Mouse (Mus musculus) hindbrain, embryonic 15.5 days (tissue): ENCODE measurements around the gene Cdc26. TPM values are rescaled to one million over a fixed set of nuclear protein-coding genes. Genes with fewer than 3 reads are reported as not detected.

Experiments used
- ATAC-seq: fragments of 200-750 bp; cut with Nextera tagmentation; 2 replicates; pipeline ENCODE4 v1.8.0; 2017; ENCODE audit warnings: low read depth, moderate number of reproducible peaks, moderate TSS enrichment; ENCODE audit not compliant: low FRiP score
- H3K27ac ChIP-seq: fragments of 300-500 bp; sonication (generic); replicated peaks from 2 replicates; pipeline ENCODE4 v1.5.1; 2015; ENCODE audit warnings: mild to moderate bottlenecking, inconsistent platforms
- H3K27me3 ChIP-seq: fragments of 300-500 bp; sonication (generic); 2 replicates; pipeline ENCODE4 v1.6.1; 2015; ENCODE audit warnings: control low read depth, inconsistent platforms
- H3K36me3 ChIP-seq: fragments of 300-500 bp; sonication (generic); 2 replicates; pipeline ENCODE4 v1.6.1; 2015; ENCODE audit warnings: control low read depth, inconsistent platforms
- H3K4me1 ChIP-seq: fragments of 300-500 bp; sonication (generic); replicated peaks from 2 replicates; pipeline ENCODE4 v1.6.1; 2015; ENCODE audit warnings: control low read depth, inconsistent platforms
- H3K4me2 ChIP-seq: fragments of 300-500 bp; sonication (generic); 2 replicates; pipeline ENCODE4 v1.6.1; 2015; ENCODE audit warnings: moderate library complexity, mild to moderate bottlenecking, inconsistent platforms
- H3K4me3 ChIP-seq: fragments of 300-500 bp; sonication (generic); 2 replicates; pipeline ENCODE4 v1.5.1; 2015; ENCODE audit warnings: mild to moderate bottlenecking, inconsistent platforms
- H3K9ac ChIP-seq: fragments of 300-500 bp; sonication (generic); 2 replicates; pipeline ENCODE4 v1.6.1; 2015; ENCODE audit warnings: inconsistent platforms
- H3K9me3 ChIP-seq: fragments of 300-500 bp; sonication (generic); 2 replicates; pipeline ENCODE4 v1.6.1; 2016; ENCODE audit warnings: control low read depth, inconsistent platforms
- WGBS: fragments of 180-500 bp; shearing (Covaris S2); methylation state at CpG from one replicate; pipeline ENCODE4 v1.1.7; 2015; 5-methylcytosine and 5-hydroxymethylcytosine counted together
- polyA plus RNA-seq: library from polyadenylated mRNA; unstranded; fragments of >200 nt; fragmentation: Nextera tagmentation; extraction: Ambion mirVana; gene quantifications from 2 replicates; pipeline ENCODE4 v1.2.1, GENCODE M21; 2015

Cdc26 gene
- polyA plus RNA-seq, 1 experiment from 2014 or later = 74.2 TPM

DNA sequence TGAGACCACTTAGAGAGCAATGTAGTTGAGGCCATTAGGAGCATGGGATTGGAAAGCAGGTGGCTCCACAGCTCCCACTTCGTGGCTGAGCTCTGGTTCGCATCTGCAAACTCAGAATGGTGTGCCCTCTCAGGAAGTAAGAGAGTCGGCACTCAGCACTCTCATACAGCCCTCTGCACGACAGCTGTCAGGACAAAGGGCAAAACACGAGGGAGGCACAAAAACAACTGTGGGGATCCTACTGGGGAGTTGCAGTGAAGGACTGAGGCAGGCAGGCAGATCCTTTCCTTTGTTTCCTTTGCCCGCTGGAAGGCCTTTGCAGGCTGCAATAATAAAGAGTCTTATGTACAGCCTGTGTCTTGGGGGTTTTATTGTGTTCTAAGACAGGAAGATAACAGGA is 15.0 kb downstream of the Cdc26 start:
- Histone ChIP-seq H3K4me2 (no peak overlapping the region), H3K36me3 (peaks cover 62% of the 10 kb centered on the region), H3K9me3 (no peaks in the 10 kb centered on the region), H3K4me3 (no peak overlapping the region), H3K27me3 (no peaks in the 10 kb centered on the region), H3K4me1 (no peaks in the 10 kb centered on the region), H3K9ac (no peak overlapping the region), H3K27ac (no peak overlapping the region)
- 20% methylated on average over 6 of the region's 6 CpGs for WGBS
- no peak for ATAC-seq

GRCm38 (mm10) chr4:62391892-62392291 is 16.6 kb downstream of the Cdc26 start:
- H3K36me3 ChIP-seq = peaks cover 52% of the 10 kb centered on the region
- WGBS = 89% methylated on average over 7 of the region's 7 CpGs

GRCm38 (mm10) chr4:62389592-62390512 is 18.6 kb downstream of the Cdc26 start:
- Histone ChIP-seq H3K27ac (no peak overlapping the region), H3K4me2 (no peak overlapping the region), H3K9ac (no peak overlapping the region), H3K4me3 (no peak overlapping the region), H3K27me3 (no peaks in the 10 kb centered on the region), H3K36me3 (peaks cover 45% of the 10 kb centered on the region), H3K4me1 (no peaks in the 10 kb centered on the region), H3K9me3 (no peaks in the 10 kb centered on the region)
- ATAC-seq = no peak
- WGBS = 89% methylated on average over 5 of the region's 5 CpGs

More at GRCm38 (mm10) chr4:62391892-62392291, 16.6 kb downstream of the Cdc26 start:
- no peak for ATAC-seq
- Histone ChIP-seq H3K4me2 (no peak overlapping the region), H3K4me1 (no peaks in the 10 kb centered on the region), H3K27me3 (no peaks in the 10 kb centered on the region), H3K4me3 (no peak overlapping the region), H3K9ac (no peak overlapping the region), H3K27ac (no peak overlapping the region), H3K9me3 (no peaks in the 10 kb centered on the region)

GRCm38 (mm10) chr4:62385439-62385838 is 23.0 kb downstream of the Cdc26 start:
- ATAC-seq = no peak
- WGBS = 90% methylated on average over 7 of the region's 7 CpGs
- peaks cover 20% of the 10 kb centered on the region; the same call in 1 of the 2 replicates for H3K36me3 ChIP-seq
- no peaks in the 10 kb centered on the region for H3K4me1 ChIP-seq
- H3K9ac ChIP-seq = no peak overlapping the region
- H3K9me3 ChIP-seq = no peaks in the 10 kb centered on the region
- no peak overlapping the region for H3K27ac ChIP-seq
- H3K27me3 ChIP-seq = no peaks in the 10 kb centered on the region
- no peak overlapping the region for H3K4me3 ChIP-seq
- H3K4me2 ChIP-seq = no peak overlapping the region

- no peaks in the 10 kb centered on the region for H3K4me1 ChIP-seq
- no peak for ATAC-seq
- no peaks in the 10 kb centered on the region for H3K27me3 ChIP-seq
- H3K4me3 ChIP-seq = no peak overlapping the region
- no peak overlapping the region for H3K4me2 ChIP-seq
- H3K36me3 ChIP-seq = peaks cover 14% of the 10 kb centered on the region; the same call in 1 of the 2 replicates
- no peak overlapping the region for H3K9ac ChIP-seq
- H3K9me3 ChIP-seq = no peaks in the 10 kb centered on the region
- H3K27ac ChIP-seq = no peak overlapping the region
- 92% methylated on average over 1 of the region's 1 CpGs for WGBS
These were observed 24.3 kb downstream of the Cdc26 start for GRCm38 (mm10) chr4:62384159-62384558.

- no peak overlapping the region for H3K9ac ChIP-seq
- H3K4me3 ChIP-seq = no peak overlapping the region
- no peak for ATAC-seq
- peaks cover 10% of the 10 kb centered on the region; the same call in 1 of the 2 replicates for H3K36me3 ChIP-seq
- 92% methylated on average over 7 of the region's 7 CpGs for whole genome bisulfite sequencing
- H3K9me3 ChIP-seq = no peaks in the 10 kb centered on the region
- no peak overlapping the region for H3K4me2 ChIP-seq
- H3K27ac ChIP-seq = no peak overlapping the region
- no peaks in the 10 kb centered on the region for H3K4me1 ChIP-seq
- no peaks in the 10 kb centered on the region for H3K27me3 ChIP-seq
These were observed 24.7 kb downstream of the Cdc26 start for GRCm38 (mm10) chr4:62383752-62384151.

GRCm38 (mm10) chr4:62383207-62383606 is 25.2 kb downstream of the Cdc26 start:
- no peak overlapping the region for H3K4me3 ChIP-seq
- no peaks in the 10 kb centered on the region for H3K27me3 ChIP-seq
- H3K4me2 ChIP-seq = no peak overlapping the region
- 0 out of 2 replicates have a peak, but pooled peaks cover 5% of the 10 kb centered on the region for H3K36me3 ChIP-seq
- H3K9me3 ChIP-seq = no peaks in the 10 kb centered on the region
- H3K27ac ChIP-seq = no peak overlapping the region
- no peak overlapping the region for H3K9ac ChIP-seq
- no peak for ATAC-seq
- WGBS = 97% methylated on average over 6 of the region's 6 CpGs
- no peaks in the 10 kb centered on the region for H3K4me1 ChIP-seq

DNA sequence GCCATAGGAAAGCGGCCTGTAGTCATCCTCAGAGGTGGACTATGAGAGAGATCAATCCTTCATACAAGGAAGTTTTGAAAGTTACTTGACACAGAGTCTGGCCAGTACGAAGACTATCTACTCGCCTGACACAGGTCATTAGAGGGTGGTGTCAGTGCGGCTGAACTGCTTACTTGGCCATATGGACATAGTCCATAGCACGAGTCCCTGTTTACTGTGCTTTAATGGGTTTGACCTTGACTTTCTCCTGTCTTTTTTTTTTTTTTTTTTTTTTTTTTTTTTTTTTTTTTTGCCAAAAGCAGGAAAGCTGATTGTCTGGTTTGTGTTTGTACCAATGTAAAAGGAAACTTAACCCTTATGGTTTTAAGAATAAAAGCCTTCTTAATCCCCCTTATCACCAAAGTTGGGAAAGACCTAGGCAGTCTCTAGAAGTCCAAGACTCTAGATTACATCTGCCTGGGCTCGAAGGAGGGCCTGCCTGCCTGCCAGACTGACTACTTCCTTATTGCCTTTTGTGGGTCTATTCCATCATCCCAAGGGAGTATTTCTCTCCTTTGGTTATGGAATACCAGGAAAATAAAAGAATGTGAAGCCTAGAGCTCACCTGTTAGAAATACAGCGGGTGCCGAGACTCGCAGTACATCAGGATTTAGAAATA is 28.6 kb downstream of the Cdc26 start:
- H3K27ac ChIP-seq = no peak overlapping the region
- 93% methylated on average over 9 of the region's 9 CpGs for WGBS
- H3K4me3 ChIP-seq = no peak overlapping the region
- no peaks in the 10 kb centered on the region for H3K36me3 ChIP-seq
- no peaks in the 10 kb centered on the region for H3K27me3 ChIP-seq
- no peaks in the 10 kb centered on the region for H3K4me1 ChIP-seq
- H3K4me2 ChIP-seq = no peak overlapping the region
- ATAC-seq = no peak
- H3K9ac ChIP-seq = no peak overlapping the region
- H3K9me3 ChIP-seq = no peaks in the 10 kb centered on the region

DNA sequence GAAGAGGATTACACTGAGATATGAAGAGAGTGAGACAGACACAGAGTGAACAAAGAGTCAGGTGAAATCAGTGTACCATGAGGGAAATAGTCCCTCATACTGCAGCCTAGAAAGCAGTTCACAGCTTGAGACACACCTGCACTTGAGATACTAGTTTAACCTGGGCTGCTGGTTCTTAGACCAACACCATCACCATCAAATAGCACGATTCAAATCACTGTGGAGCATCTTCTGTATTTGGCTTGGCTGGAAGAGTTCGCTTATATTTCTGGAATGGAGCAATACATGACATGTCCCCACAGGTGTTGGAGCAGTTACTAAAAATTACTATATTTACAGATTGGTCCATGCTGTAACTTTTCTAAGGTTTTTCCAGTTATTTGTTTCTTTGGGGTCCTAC is 32.3 kb downstream of the Cdc26 start:
- Histone ChIP-seq H3K27ac (no peak overlapping the region), H3K4me3 (no peak overlapping the region), H3K9ac (no peak overlapping the region), H3K9me3 (no peaks in the 10 kb centered on the region), H3K4me2 (no peak overlapping the region), H3K36me3 (no peaks in the 10 kb centered on the region), H3K4me1 (no peaks in the 10 kb centered on the region), H3K27me3 (no peaks in the 10 kb centered on the region)
- WGBS = 92% methylated on average over 2 of the region's 2 CpGs
- ATAC-seq = no peak

DNA sequence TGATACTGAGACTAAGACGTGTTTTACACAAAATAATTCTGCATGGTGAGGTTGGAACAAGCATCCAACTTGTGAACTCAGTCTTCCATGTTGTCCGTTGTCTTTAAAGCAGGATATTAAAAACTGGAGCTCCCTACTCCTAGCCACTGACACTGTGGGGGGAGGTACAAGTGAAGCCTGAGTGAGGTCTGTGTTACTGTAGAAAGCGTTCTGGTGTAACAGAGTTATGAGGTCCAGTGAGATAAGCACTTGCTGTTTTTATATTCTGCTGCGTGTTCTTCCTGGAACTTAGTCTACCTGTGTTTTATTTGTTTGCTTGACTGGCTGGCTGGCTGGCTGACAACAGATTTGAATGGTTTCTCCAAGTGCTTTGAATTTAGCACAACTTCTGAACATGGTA is 34.1 kb downstream of the Cdc26 start:
- no peak overlapping the region for H3K4me3 ChIP-seq
- no peaks in the 10 kb centered on the region for H3K9me3 ChIP-seq
- ATAC-seq = no peak
- no peak overlapping the region for H3K9ac ChIP-seq
- no peaks in the 10 kb centered on the region for H3K36me3 ChIP-seq
- no peaks in the 10 kb centered on the region for H3K4me1 ChIP-seq
- 91% methylated on average over 4 of the region's 4 CpGs for WGBS
- H3K27me3 ChIP-seq = no peaks in the 10 kb centered on the region
- H3K4me2 ChIP-seq = no peak overlapping the region
- H3K27ac ChIP-seq = no peak overlapping the region

GRCm38 (mm10) chr4:62373668-62374067 is 34.8 kb downstream of the Cdc26 start:
- Histone ChIP-seq H3K27me3 (no peaks in the 10 kb centered on the region), H3K4me2 (no peak overlapping the region), H3K4me3 (no peak overlapping the region), H3K4me1 (no peaks in the 10 kb centered on the region), H3K27ac (no peak overlapping the region), H3K36me3 (no peaks in the 10 kb centered on the region), H3K9me3 (no peaks in the 10 kb centered on the region), H3K9ac (no peak overlapping the region)
- no peak for ATAC-seq
- WGBS = 90% methylated on average over 7 of the region's 7 CpGs

GRCm38 (mm10) chr4:62372818-62373520 is 35.5 kb downstream of the Cdc26 start:
- Histone ChIP-seq H3K4me1 (no peaks in the 10 kb centered on the region), H3K9me3 (no peaks in the 10 kb centered on the region), H3K27me3 (no peaks in the 10 kb centered on the region), H3K4me3 (no peak overlapping the region), H3K36me3 (no peaks in the 10 kb centered on the region), H3K27ac (no peak overlapping the region), H3K9ac (no peak overlapping the region), H3K4me2 (no peak overlapping the region)
- 90% methylated on average over 9 of the region's 9 CpGs for WGBS
- ATAC-seq = no peak
